Mouse (Mus musculus) CH12.LX (cell line): ENCODE results near the gene Creb5.

ENCODE experiments used
- MAFK ChIP-seq: IDR thresholded peaks from 2 replicates; pipeline ENCODE4 v1.6.1; 2011; ENCODE audit warnings: low read length, improper control_type of control experiment; ENCODE audit not compliant: insufficient replicate concordance
- USF1 ChIP-seq: IDR thresholded peaks from 2 replicates; pipeline ENCODE4 v1.6.1; 2014; ENCODE audit warnings: low read depth, mild to moderate bottlenecking, inconsistent platforms, low read length, improper control_type of control experiment

GRCm38 (mm10) chr6:53477501-53477900, 190.4 kb downstream of the Creb5 start:
- TF ChIP-seq MAFK (no peak), USF1 (no peak)
